Mouse (Mus musculus) lung, postnatal 0 days (tissue): ENCODE measurements around the gene G6pc3. TPM values are rescaled to one million over a fixed set of nuclear protein-coding genes. Genes with fewer than 3 reads are reported as not detected.

Experiments
- ATAC-seq: fragments of 200-750 bp; cut with Nextera tagmentation; 2 replicates; pipeline ENCODE4 v1.8.0; 2017; ENCODE audit warnings: moderate library complexity
- DNase-seq: peaks from one replicate; pipeline ENCODE4 v3.0.0-alpha.2; 2016; ENCODE audit warnings: low spot score
- H3K27ac ChIP-seq: fragments of 300-500 bp; sonication (generic); 2 replicates; pipeline ENCODE4 v1.5.1; 2014; ENCODE audit warnings: antibody characterized with exemption, mild to moderate bottlenecking, low read length, mixed read lengths
- H3K27me3 ChIP-seq: fragments of 300-500 bp; sonication (generic); replicated peaks from 2 replicates; pipeline ENCODE4 v1.6.1; 2014; ENCODE audit warnings: low read length, mixed read lengths; ENCODE audit not compliant: insufficient read depth
- H3K36me3 ChIP-seq: fragments of 300-500 bp; sonication (generic); 2 replicates; pipeline ENCODE4 v1.6.1; 2014; ENCODE audit warnings: low read length, mixed read lengths; ENCODE audit not compliant: insufficient read depth
- H3K4me1 ChIP-seq: fragments of 300-500 bp; sonication (generic); 2 replicates; pipeline ENCODE4 v1.6.1; 2014; ENCODE audit warnings: antibody characterized with exemption, low read depth, low read length, mixed read lengths; ENCODE audit not compliant: insufficient read depth
- H3K4me2 ChIP-seq: fragments of 300-500 bp; sonication (generic); replicated peaks from 2 replicates; pipeline ENCODE4 v1.6.1; 2014; ENCODE audit warnings: low read depth, mild to moderate bottlenecking, low read length, moderate library complexity, mixed read lengths
- H3K4me3 ChIP-seq: fragments of 300-500 bp; sonication (generic); 2 replicates; pipeline ENCODE4 v1.5.1; 2014; ENCODE audit warnings: low read depth, low read length
- H3K9ac ChIP-seq: fragments of 300-500 bp; sonication (generic); replicated peaks from 2 replicates; pipeline ENCODE4 v1.6.1; 2014; ENCODE audit warnings: low read depth, mild to moderate bottlenecking
- H3K9me3 ChIP-seq: fragments of 300-500 bp; sonication (generic); 2 replicates; pipeline ENCODE4 v1.6.1; 2016; ENCODE audit warnings: low read length, mixed read lengths
- CTCF ChIP-seq: IDR thresholded peaks from 2 replicates; pipeline ENCODE4 v1.5.1; 2016; ENCODE audit warnings: antibody characterized with exemption, mild to moderate bottlenecking
- EP300 ChIP-seq: IDR thresholded peaks from 2 replicates; pipeline ENCODE4 v1.6.1; 2016; ENCODE audit warnings: antibody characterized with exemption, mild to moderate bottlenecking, control low read depth
- WGBS: fragments of 180-500 bp; shearing (Covaris S2); extraction: QIAGEN DNeasy Blood & Tissue Kit; methylation state at CpG from one replicate; pipeline ENCODE4 v1.1.7; 2014; 5-methylcytosine and 5-hydroxymethylcytosine counted together
- polyA plus RNA-seq: library from polyadenylated mRNA; unstranded; fragments of >200 nt; fragmentation: Nextera tagmentation; extraction: Ambion mirVana; gene quantifications from 2 replicates; pipeline ENCODE4 v1.2.1, GENCODE M21; 2015

Gene G6pc3
- polyA plus RNA-seq, 1 experiment from 2014 or later = 16.7 TPM

GRCm38 (mm10) chr11:102185677-102186076, 3.7 kb upstream of the G6pc3 start:
- Histone ChIP-seq H3K36me3 (no peaks in the 10 kb centered on the region), H3K4me3 (peak overlapping the region; percentile 84; the same call in 1 of the 2 replicates), H3K27me3 (no peaks in the 10 kb centered on the region), H3K9ac (no peak overlapping the region), H3K27ac (peak overlapping the region; percentile 91; the same call in 1 of the 2 replicates), H3K4me1 (no peaks in the 10 kb centered on the region), H3K9me3 (no peaks in the 10 kb centered on the region), H3K4me2 (peak overlapping the region; percentile 84)
- DNase-seq = no peak
- no peak for ATAC-seq
- TF ChIP-seq CTCF (no peak), EP300 (no peak)
- WGBS = 35% methylated on average over 3 of the region's 3 CpGs

GRCm38 (mm10) chr11:102186235-102186634, 3.2 kb upstream of the G6pc3 start:
- TF ChIP-seq EP300 (no peak), CTCF (no peak)
- Histone ChIP-seq H3K4me2 (no peak overlapping the region), H3K27ac (no peak overlapping the region), H3K9ac (no peak overlapping the region), H3K36me3 (no peaks in the 10 kb centered on the region), H3K4me1 (no peaks in the 10 kb centered on the region), H3K9me3 (no peaks in the 10 kb centered on the region), H3K27me3 (no peaks in the 10 kb centered on the region), H3K4me3 (no peak overlapping the region)
- no peak for DNase-seq
- WGBS = 46% methylated on average over 1 of the region's 1 CpGs
- no peak for ATAC-seq

GRCm38 (mm10) chr11:102188980-102189379, 440 bp upstream of the G6pc3 start:
- 57% methylated on average over 6 of the region's 6 CpGs for WGBS
- H3K27me3 ChIP-seq = no peaks in the 10 kb centered on the region
- DNase-seq (peak; percentile 3), ATAC-seq (no peak)
- H3K9ac ChIP-seq = 0 out of 2 replicates have a peak overlapping the region, but pooled peaks have one; percentile 24
- 0 out of 2 replicates have a peak overlapping the region, but pooled peaks have one; percentile 11 for H3K27ac ChIP-seq
- H3K9me3 ChIP-seq = no peaks in the 10 kb centered on the region
- TF ChIP-seq CTCF (no peak), EP300 (no peak)
- no peaks in the 10 kb centered on the region for H3K4me1 ChIP-seq
- H3K36me3 ChIP-seq = no peaks in the 10 kb centered on the region
- peak overlapping the region; percentile 55 for H3K4me3 ChIP-seq
- H3K4me2 ChIP-seq = peak overlapping the region; percentile 78

- TF ChIP-seq EP300 = no peak
- TF ChIP-seq CTCF = no peak
- DNase-seq (no peak), ATAC-seq (no peak)
- no peaks in the 10 kb centered on the region for H3K9me3 ChIP-seq
- H3K4me1 ChIP-seq = no peaks in the 10 kb centered on the region
- WGBS = 34% methylated on average over 4 of the region's 4 CpGs
- peaks cover 10% of the 10 kb centered on the region; the same call in 1 of the 2 replicates for H3K36me3 ChIP-seq
- no peak overlapping the region for H3K9ac ChIP-seq
- H3K27me3 ChIP-seq = no peaks in the 10 kb centered on the region
- H3K4me3 ChIP-seq = no peak overlapping the region
- H3K27ac ChIP-seq = no peak overlapping the region
- no peak overlapping the region for H3K4me2 ChIP-seq
Measured at GRCm38 (mm10) chr11:102190848-102191247, 1.4 kb downstream of the G6pc3 start.

GRCm38 (mm10) chr11:102193657-102194440, 4.4 kb downstream of the G6pc3 start:
- no peaks in the 10 kb centered on the region for H3K4me1 ChIP-seq
- no peaks in the 10 kb centered on the region for H3K9me3 ChIP-seq
- peaks cover 36% of the 10 kb centered on the region; the same call in 1 of the 2 replicates for H3K36me3 ChIP-seq
- WGBS = 84% methylated on average over 9 of the region's 9 CpGs
- H3K27me3 ChIP-seq = no peaks in the 10 kb centered on the region
- no peak overlapping the region for H3K4me2 ChIP-seq
- H3K4me3 ChIP-seq = no peak overlapping the region
- DNase-seq (no peak), ATAC-seq (no peak)
- H3K9ac ChIP-seq = no peak overlapping the region
- TF ChIP-seq CTCF (no peak), EP300 (no peak)
- H3K27ac ChIP-seq = no peak overlapping the region

- Histone ChIP-seq H3K4me2 (no peak overlapping the region), H3K4me3 (no peak overlapping the region), H3K36me3 (peaks cover 52% of the 10 kb centered on the region), H3K9ac (no peak overlapping the region), H3K27ac (no peak overlapping the region), H3K27me3 (no peaks in the 10 kb centered on the region), H3K9me3 (no peaks in the 10 kb centered on the region), H3K4me1 (no peaks in the 10 kb centered on the region)
- 0 out of 2 replicates have a peak, but pooled peaks have one; percentile 7 for ATAC-seq
- no peak for TF ChIP-seq CTCF
- TF ChIP-seq EP300 = no peak
- WGBS = 64% methylated on average over 21 of the region's 21 CpGs
- DNase-seq = no peak
Measured at GRCm38 (mm10) chr11:102196018-102196797, 6.8 kb downstream of the G6pc3 start.
